In genomic region chr16:91841026-91841630, GRCm38 (mm10) we compare ENCODE assay signal across 9 mouse cellular contexts.
DNase-seq lines count a peak whose midpoint lies in the region; ATAC-seq and TF ChIP-seq lines count a peak whose summit lies in the region.
"Had no signal": no experiment of that assay in that cellular context is flagged by ENCODE, and none has a peak within 500 bp of the region (broad histone marks: within the 10 kb centered on the region; RNA-seq: fewer than 3 reads in every experiment).

No protein-coding gene starts in this region.

- H3K27ac ChIP-seq in forebrain, embryonic 10.5 days, result 0 out of 2 replicates have a peak overlapping the region, but pooled peaks have one; percentile 21
- H3K27ac ChIP-seq in forebrain, embryonic 13.5 days, result no peak overlapping the region
- peak overlapping the region; percentile 36; the same call in 1 of the 2 replicates for H3K27ac ChIP-seq in intestine, postnatal 0 days (ENCODE audit: low read depth, low read length)
- H3K27ac ChIP-seq in hindbrain, embryonic 10.5 days, result no peak overlapping the region; the same call in 1 of the 2 replicates
- H3K27ac ChIP-seq in midbrain, embryonic 15.5 days, result no peak overlapping the region
- H3K27ac ChIP-seq: liver, embryonic 12.5 days had no signal

- no peak for TF ChIP-seq CTCF in intestine, postnatal 0 days (IDR thresholded peaks at IDR 0.05; ENCODE audit: low read depth)

- no peak overlapping the region for H3K4me3 ChIP-seq in forebrain, embryonic 10.5 days
- no peak overlapping the region for H3K4me3 ChIP-seq in forebrain, embryonic 13.5 days
- H3K4me3 ChIP-seq in intestine, postnatal 0 days (ENCODE audit: low read depth, low read length), result no peak overlapping the region
- H3K4me3 ChIP-seq in hindbrain, embryonic 10.5 days, result no peak overlapping the region
- no peak overlapping the region for H3K4me3 ChIP-seq in midbrain, embryonic 15.5 days
- H3K4me3 ChIP-seq: liver, embryonic 12.5 days had no signal

- ATAC-seq in forebrain, embryonic 13.5 days, result no peak
- ATAC-seq in intestine, postnatal 0 days, result no peak
- ATAC-seq in midbrain, embryonic 15.5 days (replicated peaks), result no peak
- ATAC-seq: liver, embryonic 12.5 days had no signal

- no peaks in the 10 kb centered on the region for H3K27me3 ChIP-seq in forebrain, embryonic 10.5 days (ENCODE audit: poor library complexity, severe bottlenecking)
- no peaks in the 10 kb centered on the region for H3K27me3 ChIP-seq in forebrain, embryonic 13.5 days
- H3K27me3 ChIP-seq in intestine, postnatal 0 days (replicated peaks; ENCODE audit: control insufficient read depth, insufficient read depth, low read length), result no peaks in the 10 kb centered on the region
- H3K27me3 ChIP-seq in hindbrain, embryonic 10.5 days (ENCODE audit: insufficient read depth, poor library complexity, severe bottlenecking), result no peaks in the 10 kb centered on the region
- H3K27me3 ChIP-seq in midbrain, embryonic 15.5 days (replicated peaks), result no peaks in the 10 kb centered on the region

- DNase-seq in forebrain, embryonic 10.5 days (ENCODE audit: extremely low spot score, low spot score), result no peak
- peak; percentile 73 for DNase-seq in A20 (ENCODE audit: low read depth, low spot score)
- DNase-seq in gastrocnemius, postnatal 10 days, result peak; percentile 67
- no peak for DNase-seq in hindbrain, embryonic 10.5 days (ENCODE audit: low spot score)
- DNase-seq in spleen, postnatal 4 days (ENCODE audit: low spot score in 2 of 2), result no peak

- H3K36me3 ChIP-seq in forebrain, embryonic 10.5 days (replicated peaks), result peaks cover 77% of the 10 kb centered on the region
- H3K36me3 ChIP-seq in forebrain, embryonic 13.5 days (ENCODE audit: poor library complexity, severe bottlenecking), result peaks cover 57% of the 10 kb centered on the region
- H3K36me3 ChIP-seq in intestine, postnatal 0 days (ENCODE audit: control insufficient read depth, insufficient read depth), result peaks cover 18% of the 10 kb centered on the region; the same call in 1 of the 2 replicates
- peaks cover 91% of the 10 kb centered on the region for H3K36me3 ChIP-seq in hindbrain, embryonic 10.5 days
- H3K36me3 ChIP-seq in midbrain, embryonic 15.5 days (replicated peaks), result peaks cover 29% of the 10 kb centered on the region

- no peaks in the 10 kb centered on the region for H3K9me3 ChIP-seq in forebrain, embryonic 10.5 days
- no peaks in the 10 kb centered on the region for H3K9me3 ChIP-seq in forebrain, embryonic 13.5 days (replicated peaks)
- no peaks in the 10 kb centered on the region for H3K9me3 ChIP-seq in intestine, postnatal 0 days (ENCODE audit: control insufficient read depth)
- no peaks in the 10 kb centered on the region for H3K9me3 ChIP-seq in hindbrain, embryonic 10.5 days
- H3K9me3 ChIP-seq in midbrain, embryonic 15.5 days, result no peaks in the 10 kb centered on the region
- H3K9me3 ChIP-seq: liver, embryonic 12.5 days had no signal

- WGBS in forebrain, embryonic 10.5 days, result 89% methylated on average over 14 of the region's 14 CpGs
- WGBS in forebrain, embryonic 13.5 days, result 85% methylated on average over 14 of the region's 14 CpGs
- 78% methylated on average over 14 of the region's 14 CpGs for WGBS in intestine, postnatal 0 days
- 92% methylated on average over 14 of the region's 14 CpGs for WGBS in hindbrain, embryonic 10.5 days
- 89% methylated on average over 14 of the region's 14 CpGs for WGBS in midbrain, embryonic 15.5 days

- no peak overlapping the region for H3K4me2 ChIP-seq in forebrain, embryonic 13.5 days
- H3K4me2 ChIP-seq in intestine, postnatal 0 days (replicated peaks; ENCODE audit: low read depth), result no peak overlapping the region
- no peak overlapping the region for H3K4me2 ChIP-seq in midbrain, embryonic 15.5 days
- H3K4me2 ChIP-seq: liver, embryonic 12.5 days had no signal

- no peak overlapping the region for H3K9ac ChIP-seq in forebrain, embryonic 13.5 days
- H3K9ac ChIP-seq in intestine, postnatal 0 days (ENCODE audit: low read depth, low read length), result no peak overlapping the region
- no peak overlapping the region for H3K9ac ChIP-seq in midbrain, embryonic 15.5 days
- H3K9ac ChIP-seq: liver, embryonic 12.5 days had no signal

- peaks cover 56% of the 10 kb centered on the region for H3K4me1 ChIP-seq in forebrain, embryonic 10.5 days
- H3K4me1 ChIP-seq in forebrain, embryonic 13.5 days, result peaks cover 20% of the 10 kb centered on the region
- no peaks in the 10 kb centered on the region for H3K4me1 ChIP-seq in intestine, postnatal 0 days (replicated peaks; ENCODE audit: control insufficient read depth, insufficient read depth, low read length)
- peaks cover 50% of the 10 kb centered on the region for H3K4me1 ChIP-seq in hindbrain, embryonic 10.5 days (replicated peaks)
- peaks cover 16% of the 10 kb centered on the region for H3K4me1 ChIP-seq in midbrain, embryonic 15.5 days

Comparison
In these comparisons a context has a peak if more than half of its experiments do, and no peak if none do; other contexts are left out.
1. H3K27ac ChIP-seq: peak in forebrain, embryonic 10.5 days (single experiment) and intestine, postnatal 0 days (single experiment); none in forebrain, embryonic 13.5 days (single experiment), hindbrain, embryonic 10.5 days (single experiment) and midbrain, embryonic 15.5 days (single experiment).
2. DNase-seq: peak in A20 (single experiment) and gastrocnemius, postnatal 10 days (single experiment); none in forebrain, embryonic 10.5 days (single experiment), hindbrain, embryonic 10.5 days (single experiment) and spleen, postnatal 4 days (0 of 2).